Mouse (Mus musculus) liver, adult 2 months (tissue): ENCODE results near the gene 1810055G02Rik. TPM values are rescaled to one million over a fixed set of nuclear protein-coding genes. Genes with fewer than 3 reads are reported as not detected.
A peak's percentile ranks its signal among the peaks of the same experiment; 100 is the strongest.

ENCODE experiments used
- DNase-seq: peaks from one replicate; pipeline ENCODE4 v3.0.0-alpha.2; 2011; ENCODE audit warnings: low read depth, low spot score; ENCODE audit errors: extremely low read depth
- H3K27ac ChIP-seq: fragments of 200-500 bp; replicated peaks from 2 replicates; pipeline ENCODE4 v1.5.1; 2012; ENCODE audit warnings: low read depth, mild to moderate bottlenecking, control low read depth, inconsistent platforms, low read length; ENCODE audit not compliant: insufficient read depth
- H3K27me3 ChIP-seq: fragments of 200-500 bp; 2 replicates; pipeline ENCODE4 v1.6.1; 2012; ENCODE audit warnings: mild to moderate bottlenecking, moderate library complexity, low read length, inconsistent platforms; ENCODE audit not compliant: control insufficient read depth, insufficient read depth
- H3K36me3 ChIP-seq: fragments of 200-500 bp; 2 replicates; pipeline ENCODE4 v1.6.1; 2012; ENCODE audit warnings: low read length, inconsistent platforms; ENCODE audit not compliant: control insufficient read depth, insufficient read depth
- H3K4me1 ChIP-seq: fragments of 200-500 bp; 2 replicates; pipeline ENCODE4 v1.6.1; 2011; ENCODE audit warnings: low read length; ENCODE audit not compliant: control insufficient read depth, insufficient read depth
- H3K4me3 ChIP-seq: fragments of 200-500 bp; 2 replicates; pipeline ENCODE4 v1.5.1; 2011; ENCODE audit warnings: low read depth, mild to moderate bottlenecking, control low read depth, low read length, moderate library complexity; ENCODE audit not compliant: insufficient read depth
- H3K79me2 ChIP-seq: fragments of 200-500 bp; 2 replicates; pipeline ENCODE4 v1.6.1; 2012; ENCODE audit warnings: inconsistent platforms, mild to moderate bottlenecking, low read length, moderate library complexity; ENCODE audit not compliant: control insufficient read depth, insufficient read depth
- H3K9ac ChIP-seq: fragments of 200-500 bp; 2 replicates; pipeline ENCODE4 v1.6.1; 2012; ENCODE audit warnings: low read depth, mild to moderate bottlenecking, control low read depth, inconsistent platforms, low read length
- CTCF ChIP-seq: fragments of 200-500 bp; IDR thresholded peaks from 2 replicates; pipeline ENCODE4 v1.5.1; 2011; ENCODE audit warnings: low read depth, low read length, control low read depth
- POLR2A ChIP-seq: fragments of 200-500 bp; IDR thresholded peaks from 2 replicates; pipeline ENCODE4 v1.6.1; 2011; ENCODE audit warnings: low read length, control low read depth; ENCODE audit not compliant: insufficient read depth; ENCODE audit errors: extremely low read depth
- WGBS: fragments of 180-500 bp; shearing (Covaris S2); methylation state at CpG from one replicate; pipeline ENCODE4 v1.1.7; 2018; 5-methylcytosine and 5-hydroxymethylcytosine counted together
- polyA plus RNA-seq: library from polyadenylated mRNA; depleted of rRNA; stranded (reverse); fragments of >200 nt; gene quantifications from 2 replicates; pipeline ENCODE4 v1.2.3, GENCODE M21; 2012; rRNA removed
- total RNA-seq: library from RNA; depleted of rRNA; stranded (reverse); fragments of >200 nt; gene quantifications from 2 replicates; pipeline ENCODE4 v1.2.3, GENCODE M21; 2014; rRNA removed

Gene 1810055G02Rik
- total and polyA plus RNA-seq, 2 experiments: 18.4 to 20.1 TPM

DNA sequence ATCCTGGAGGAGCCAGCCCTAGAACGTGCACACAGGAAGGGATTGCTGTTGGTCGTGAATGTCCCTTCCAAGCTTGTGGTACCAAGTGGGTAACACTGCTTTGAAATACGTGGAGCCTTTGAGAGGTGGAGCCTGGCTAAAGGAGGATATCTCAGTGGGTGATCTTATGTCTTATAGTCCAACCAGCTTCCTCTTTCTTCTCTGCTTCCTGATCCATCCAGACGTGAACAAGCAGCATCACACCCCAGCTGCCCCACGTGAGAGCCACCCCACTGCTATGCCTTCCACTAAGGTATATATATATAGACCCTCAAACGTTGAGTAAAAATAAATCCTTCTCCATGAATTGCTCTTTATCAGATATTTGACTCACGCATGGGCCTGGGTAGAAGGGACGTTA lies 45.6 kb downstream of the 1810055G02Rik start:
- H3K9ac ChIP-seq: no peak overlapping the region
- H3K4me3 ChIP-seq: no peak overlapping the region
- no peak overlapping the region for H3K27ac ChIP-seq
- no peaks in the 10 kb centered on the region for H3K36me3 ChIP-seq
- no peak for DNase-seq
- 58% methylated on average over 8 of the region's 8 CpGs for WGBS
- H3K79me2 ChIP-seq: no peaks in the 10 kb centered on the region
- no peaks in the 10 kb centered on the region for H3K4me1 ChIP-seq
- TF ChIP-seq CTCF: no peak
- no peak for TF ChIP-seq POLR2A
- H3K27me3 ChIP-seq: no peaks in the 10 kb centered on the region

DNA sequence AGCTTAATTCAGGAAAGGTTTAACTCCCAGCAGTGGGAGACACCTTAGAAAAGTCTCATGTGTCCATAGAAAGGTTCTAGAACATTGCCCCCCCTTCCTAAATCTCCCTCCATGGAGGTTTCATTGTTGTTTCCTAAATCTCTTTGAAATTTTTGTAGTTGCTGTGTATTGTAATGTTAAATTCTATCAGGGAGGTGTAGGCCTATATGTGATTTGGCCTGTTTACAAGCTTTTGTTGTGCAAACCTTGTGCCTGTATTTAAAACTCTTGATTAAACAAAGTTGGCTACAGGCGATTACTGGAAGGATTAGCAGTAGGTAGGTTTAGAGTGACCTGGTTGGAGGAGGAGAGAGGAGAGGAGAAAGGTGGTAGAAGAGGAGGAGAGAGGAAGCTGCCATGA lies 49.8 kb downstream of the 1810055G02Rik start:
- Histone ChIP-seq H3K79me2 (no peaks in the 10 kb centered on the region), H3K4me3 (no peak overlapping the region), H3K4me1 (no peaks in the 10 kb centered on the region), H3K9ac (no peak overlapping the region), H3K27ac (no peak overlapping the region), H3K27me3 (no peaks in the 10 kb centered on the region), H3K36me3 (no peaks in the 10 kb centered on the region)
- WGBS: 60% methylated on average over 1 of the region's 1 CpGs
- no peak for TF ChIP-seq POLR2A
- TF ChIP-seq CTCF: no peak
- no peak for DNase-seq

DNA sequence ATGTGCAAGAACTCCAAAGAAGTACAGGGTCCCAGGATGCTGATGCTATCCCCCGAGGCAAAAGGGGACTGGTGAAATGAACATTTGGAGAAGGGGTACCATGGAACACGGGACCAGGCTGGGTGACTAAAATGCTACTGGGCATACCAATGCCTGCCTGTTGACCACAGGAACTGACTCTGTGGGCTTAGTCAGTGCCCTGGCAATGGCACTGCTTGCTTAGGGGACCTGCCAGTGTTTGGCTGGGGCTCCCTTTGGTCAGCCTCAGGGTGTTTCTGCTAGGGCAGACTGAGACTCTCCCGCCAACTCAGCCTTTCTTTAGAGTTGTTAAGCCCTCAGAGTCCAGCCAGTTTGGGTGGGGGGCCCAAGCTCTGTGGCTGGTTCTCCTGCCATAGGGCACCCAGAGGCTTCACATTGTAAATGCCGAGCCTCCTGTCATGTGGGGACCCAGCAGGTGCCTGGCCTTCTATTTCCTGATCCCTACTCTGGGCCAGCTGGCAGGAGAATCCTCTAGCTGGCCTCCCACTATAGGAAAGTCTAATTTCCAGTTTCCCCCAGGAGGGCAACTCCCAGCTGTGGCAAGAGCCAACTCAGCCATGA lies 57.2 kb downstream of the 1810055G02Rik start:
- TF ChIP-seq POLR2A: no peak
- TF ChIP-seq CTCF: no peak
- no peak for DNase-seq
- H3K4me3 ChIP-seq: no peak overlapping the region
- 90% methylated on average over 4 of the region's 4 CpGs for WGBS
- H3K36me3 ChIP-seq: no peaks in the 10 kb centered on the region
- H3K79me2 ChIP-seq: peaks cover 7% of the 10 kb centered on the region; the same call in 1 of the 2 replicates
- no peak overlapping the region for H3K9ac ChIP-seq
- peaks cover 8% of the 10 kb centered on the region for H3K4me1 ChIP-seq
- no peak overlapping the region for H3K27ac ChIP-seq
- no peaks in the 10 kb centered on the region for H3K27me3 ChIP-seq

DNA sequence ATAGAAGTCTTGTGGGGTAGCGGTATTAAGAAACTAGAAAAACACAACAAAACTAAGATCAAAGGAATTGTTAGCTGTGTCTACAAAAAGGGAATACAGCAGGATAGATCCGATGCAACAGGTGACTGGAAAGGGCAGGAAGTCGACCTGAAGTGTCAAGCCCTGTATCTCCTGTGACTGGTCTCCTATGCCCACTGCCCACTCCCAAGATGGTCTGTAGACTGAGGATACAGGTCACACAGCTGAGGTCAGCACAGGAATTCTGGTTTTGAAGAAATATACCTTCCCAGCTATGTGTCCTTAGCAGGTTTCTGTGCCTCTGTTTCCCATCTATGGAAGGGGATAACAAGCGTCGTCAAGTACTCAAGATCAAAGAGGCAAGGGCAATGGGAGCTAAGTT lies 58.3 kb downstream of the 1810055G02Rik start:
- no peak overlapping the region for H3K4me3 ChIP-seq
- no peaks in the 10 kb centered on the region for H3K27me3 ChIP-seq
- whole genome bisulfite sequencing: 96% methylated on average over 5 of the region's 5 CpGs
- no peaks in the 10 kb centered on the region for H3K36me3 ChIP-seq
- H3K27ac ChIP-seq: no peak overlapping the region
- H3K4me1 ChIP-seq: peaks cover 12% of the 10 kb centered on the region
- H3K9ac ChIP-seq: no peak overlapping the region
- H3K79me2 ChIP-seq: peaks cover 12% of the 10 kb centered on the region; the same call in 1 of the 2 replicates
- no peak for DNase-seq
- no peak for TF ChIP-seq POLR2A

DNA sequence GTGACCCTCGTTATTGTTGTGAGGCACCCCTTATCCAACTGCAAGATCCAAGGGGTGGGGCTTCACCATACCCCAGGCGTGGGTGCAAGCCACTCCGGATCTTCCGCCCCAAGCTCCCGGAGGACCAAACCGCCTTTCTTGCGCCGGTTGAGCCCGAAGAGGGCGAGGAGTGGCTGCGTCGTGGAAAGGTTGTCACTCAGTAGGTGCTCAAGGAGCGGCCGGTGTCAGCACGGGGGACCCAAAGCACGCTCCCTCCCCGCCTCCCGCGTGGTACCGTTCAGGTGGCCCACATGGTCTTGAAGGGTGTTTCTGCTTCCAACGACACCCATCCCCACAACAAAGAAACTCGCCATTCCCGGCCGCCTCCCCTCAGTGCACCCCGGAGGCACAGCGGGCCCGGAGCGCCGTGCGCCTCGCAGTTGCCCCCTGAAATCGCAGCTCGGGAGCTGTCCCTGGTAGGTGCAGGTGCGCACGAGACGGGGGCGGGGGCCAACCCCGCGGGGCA lies 59.2 kb downstream of the 1810055G02Rik start, which contains the start of gene Kmt5b:
TSS of gene Kmt5b (plus strand) at position 146 of the 505 bp plus-strand sequence.
- H3K27ac ChIP-seq: peak within 1 kb of the TSS; percentile 100
- TF ChIP-seq CTCF (no peak), POLR2A (no peak)
- H3K36me3 ChIP-seq: no peaks in the 10 kb centered on the region
- DNase-seq: no peak
- peak within 1 kb of the TSS; percentile 85 for H3K4me3 ChIP-seq
- no peaks in the 10 kb centered on the region for H3K27me3 ChIP-seq
- H3K79me2 ChIP-seq: peaks cover 12% of the 10 kb centered on the region; the same call in 1 of the 2 replicates
- WGBS: under 1% methylated on average over 39 of the region's 39 CpGs
- peak within 1 kb of the TSS; percentile 100 for H3K9ac ChIP-seq
- peaks cover 15% of the 10 kb centered on the region for H3K4me1 ChIP-seq

Other genes with a start within 250 kb of the 1810055G02Rik start
- gene Ppp6r3, start 132.5 kb upstream of the 1810055G02Rik start, total RNA-seq: 57.5 and 63.7 TPM in 2 replicates
- 24.7 and 27.7 TPM in 2 replicates for gene Ppp6r3, start 132.5 kb upstream of the 1810055G02Rik start, polyA plus RNA-seq
- 14.1 and 23.2 TPM in 2 replicates for gene Lrp5, start 21.7 kb upstream of the 1810055G02Rik start, total RNA-seq
- 32.6 and 42.4 TPM in 2 replicates for gene Lrp5, start 21.7 kb upstream of the 1810055G02Rik start, polyA plus RNA-seq
- 25.4 and 30.4 TPM in 2 replicates for gene Kmt5b, start 59.1 kb downstream of the 1810055G02Rik start, total RNA-seq
- gene Kmt5b, start 59.1 kb downstream of the 1810055G02Rik start, polyA plus RNA-seq: 5.6 and 6.7 TPM in 2 replicates
- 11.9 and 26.0 TPM in 2 replicates for gene Chka, start 143.5 kb downstream of the 1810055G02Rik start, total RNA-seq
- gene Chka, start 143.5 kb downstream of the 1810055G02Rik start, polyA plus RNA-seq: 56.7 and 62.0 TPM in 2 replicates
- gene Tcirg1, start 198.8 kb downstream of the 1810055G02Rik start, total RNA-seq: 34.3 and 35.6 TPM in 2 replicates
- gene Tcirg1, start 198.8 kb downstream of the 1810055G02Rik start, polyA plus RNA-seq: 76.3 and 123 TPM in 2 replicates
- 197 and 213 TPM in 2 replicates for gene Ndufs8, start 204.5 kb downstream of the 1810055G02Rik start, total RNA-seq
- 266 and 295 TPM in 2 replicates for gene Ndufs8, start 204.5 kb downstream of the 1810055G02Rik start, polyA plus RNA-seq
- gene Aldh3b1, start 221.5 kb downstream of the 1810055G02Rik start, total RNA-seq: 2.9 and 3.3 TPM in 2 replicates
- 1.9 and 4.0 TPM in 2 replicates for gene Aldh3b1, start 221.5 kb downstream of the 1810055G02Rik start, polyA plus RNA-seq
- gene Unc93b1, start 226.9 kb downstream of the 1810055G02Rik start, total RNA-seq: 41.1 and 41.5 TPM in 2 replicates
- 68.9 and 102 TPM in 2 replicates for gene Unc93b1, start 226.9 kb downstream of the 1810055G02Rik start, polyA plus RNA-seq